Mouse (Mus musculus) embryonic facial prominence, embryonic 15.5 days (tissue): ENCODE data around the gene Prr15. TPM values are rescaled to one million over a fixed set of nuclear protein-coding genes. Genes with fewer than 3 reads are reported as not detected.
A peak's percentile ranks its signal among the peaks of the same experiment; 100 is the strongest.

ENCODE experiments used
- ATAC-seq: fragments of 200-750 bp; cut with Nextera tagmentation; 2 replicates; pipeline ENCODE4 v1.8.0; 2017; ENCODE audit warnings: low read depth, moderate TSS enrichment; ENCODE audit not compliant: insufficient number of reproducible peaks, low FRiP score, low TSS enrichment
- H3K27ac ChIP-seq: fragments of 300-500 bp; sonication (generic); replicated peaks from 2 replicates; pipeline ENCODE4 v1.5.1; 2015; ENCODE audit warnings: mild to moderate bottlenecking, inconsistent platforms
- H3K27me3 ChIP-seq: fragments of 300-500 bp; sonication (generic); 2 replicates; pipeline ENCODE4 v1.6.1; 2015; ENCODE audit warnings: inconsistent platforms
- H3K36me3 ChIP-seq: fragments of 300-500 bp; sonication (generic); 2 replicates; pipeline ENCODE4 v1.6.1; 2015; ENCODE audit warnings: mild to moderate bottlenecking, inconsistent platforms
- H3K4me1 ChIP-seq: fragments of 300-500 bp; sonication (generic); 2 replicates; pipeline ENCODE4 v1.6.1; 2015; ENCODE audit warnings: inconsistent platforms
- H3K4me2 ChIP-seq: fragments of 300-500 bp; sonication (generic); replicated peaks from 2 replicates; pipeline ENCODE4 v1.6.1; 2015; ENCODE audit warnings: mild to moderate bottlenecking, inconsistent platforms
- H3K4me3 ChIP-seq: fragments of 300-500 bp; sonication (generic); replicated peaks from 2 replicates; pipeline ENCODE4 v1.5.1; 2015; ENCODE audit warnings: mild to moderate bottlenecking, inconsistent platforms
- H3K9ac ChIP-seq: fragments of 300-500 bp; sonication (generic); 2 replicates; pipeline ENCODE4 v1.6.1; 2015; ENCODE audit warnings: inconsistent platforms
- H3K9me3 ChIP-seq: fragments of 300-500 bp; sonication (generic); replicated peaks from 2 replicates; pipeline ENCODE4 v1.6.1; 2016; ENCODE audit warnings: inconsistent platforms
- WGBS: fragments of 180-500 bp; shearing (Covaris S2); methylation state at CpG from one replicate; pipeline ENCODE4 v1.1.7; 2015; 5-methylcytosine and 5-hydroxymethylcytosine counted together
- polyA plus RNA-seq: library from polyadenylated mRNA; unstranded; fragments of >200 nt; fragmentation: Nextera tagmentation; extraction: Ambion mirVana; gene quantifications from 2 replicates; pipeline ENCODE4 v1.2.1, GENCODE M21; 2015

The Prr15 gene
- polyA plus RNA-seq, 1 experiment from 2014 or later: 4.6 TPM

DNA sequence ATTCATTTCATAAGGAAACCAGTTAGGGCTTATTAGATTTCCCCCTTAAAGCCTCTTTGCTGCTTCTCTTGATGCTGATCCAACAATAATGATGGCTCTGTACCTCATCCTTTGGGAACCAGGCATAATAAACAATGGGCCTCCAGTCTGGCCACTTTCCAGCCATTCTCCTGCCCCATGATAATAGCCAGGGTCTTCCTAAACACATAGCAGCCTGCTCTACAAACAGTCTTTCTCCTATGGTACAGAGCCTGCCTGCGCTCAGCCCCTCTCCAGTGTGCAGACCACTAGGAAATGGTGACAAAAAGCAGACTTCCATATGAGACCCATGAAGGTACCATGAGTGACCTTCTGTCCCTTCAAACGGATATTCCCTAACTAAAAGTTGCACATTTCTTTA, 26.2 kb upstream of the Prr15 start:
- ATAC-seq: no peak
- no peaks in the 10 kb centered on the region for H3K36me3 ChIP-seq
- H3K4me1 ChIP-seq: no peaks in the 10 kb centered on the region
- no peak overlapping the region for H3K27ac ChIP-seq
- no peak overlapping the region for H3K4me2 ChIP-seq
- 61% methylated on average over 2 of the region's 2 CpGs for WGBS
- H3K27me3 ChIP-seq: no peaks in the 10 kb centered on the region
- H3K9me3 ChIP-seq: no peaks in the 10 kb centered on the region
- H3K4me3 ChIP-seq: no peak overlapping the region
- no peak overlapping the region for H3K9ac ChIP-seq

DNA sequence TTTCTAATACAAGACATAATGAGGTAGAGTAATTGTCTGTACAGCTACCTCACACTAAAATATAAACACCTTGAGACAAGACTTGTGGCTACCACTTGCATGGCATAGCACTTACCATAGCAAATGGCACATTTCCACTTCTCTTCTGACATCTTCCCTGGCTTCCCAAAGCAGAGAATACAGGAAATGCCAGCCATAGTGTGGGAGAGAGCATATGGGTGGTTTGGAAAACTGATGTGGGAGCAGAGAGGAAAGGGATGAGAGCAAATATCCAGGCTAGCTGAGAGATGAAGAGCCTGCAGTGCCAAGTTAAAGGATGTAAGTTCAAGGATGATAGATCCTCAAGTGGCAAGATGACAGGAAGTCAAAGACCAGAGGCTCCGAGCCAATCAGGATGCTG, 19.9 kb upstream of the Prr15 start:
- Histone ChIP-seq H3K27me3 (no peaks in the 10 kb centered on the region), H3K27ac (no peak overlapping the region), H3K9me3 (no peaks in the 10 kb centered on the region), H3K36me3 (no peaks in the 10 kb centered on the region), H3K4me2 (no peak overlapping the region), H3K9ac (no peak overlapping the region), H3K4me1 (no peaks in the 10 kb centered on the region), H3K4me3 (no peak overlapping the region)
- 81% methylated on average over 1 of the region's 1 CpGs for WGBS
- no peak for ATAC-seq

DNA sequence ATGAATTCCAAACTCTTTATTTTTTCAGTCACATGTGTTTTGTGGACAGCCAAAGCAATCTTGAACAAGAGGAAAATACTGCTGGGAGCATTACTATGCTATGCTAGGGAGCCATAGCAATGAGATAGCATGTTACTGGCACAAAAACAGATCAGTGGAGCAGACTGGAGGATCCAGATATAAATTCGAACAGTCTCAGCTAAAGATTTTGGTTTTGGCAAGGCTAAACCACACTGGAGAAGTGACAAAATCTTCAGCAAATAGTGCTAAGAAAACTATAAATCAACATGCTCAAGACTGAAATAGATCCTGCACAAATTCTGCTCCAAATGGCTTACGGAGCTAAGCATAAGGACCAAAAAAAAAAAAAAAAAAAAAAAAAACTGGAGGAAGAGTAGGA, 12.6 kb upstream of the Prr15 start:
- no peak overlapping the region for H3K4me3 ChIP-seq
- no peaks in the 10 kb centered on the region for H3K4me1 ChIP-seq
- no peaks in the 10 kb centered on the region for H3K9me3 ChIP-seq
- H3K36me3 ChIP-seq: no peaks in the 10 kb centered on the region
- WGBS: 85% methylated on average over 2 of the region's 2 CpGs
- no peak for ATAC-seq
- no peak overlapping the region for H3K9ac ChIP-seq
- H3K27me3 ChIP-seq: 0 out of 2 replicates have a peak, but pooled peaks cover 3% of the 10 kb centered on the region
- H3K4me2 ChIP-seq: no peak overlapping the region
- no peak overlapping the region for H3K27ac ChIP-seq

DNA sequence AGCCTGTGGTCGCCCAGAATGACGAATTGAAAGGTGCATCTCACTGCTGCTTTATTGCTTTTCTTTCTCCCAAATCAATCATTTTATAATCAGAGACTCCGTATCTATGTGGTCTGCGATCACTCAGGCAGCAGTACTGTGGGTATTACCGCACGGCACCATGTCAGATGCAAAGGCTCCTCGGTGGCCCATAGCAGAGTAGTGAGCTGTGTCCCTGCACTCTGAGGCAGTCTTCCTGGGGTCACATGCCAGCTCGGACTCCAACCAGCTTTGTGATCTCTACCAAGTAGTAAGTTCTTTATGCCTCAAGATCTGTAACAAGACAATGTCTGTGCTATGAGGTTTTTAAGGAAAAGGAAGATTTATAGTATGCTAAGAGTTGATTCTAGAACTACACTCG, 7.0 kb upstream of the Prr15 start:
- Histone ChIP-seq H3K4me1 (no peaks in the 10 kb centered on the region), H3K4me2 (no peak overlapping the region), H3K4me3 (no peak overlapping the region), H3K36me3 (no peaks in the 10 kb centered on the region), H3K27ac (no peak overlapping the region), H3K9ac (no peak overlapping the region), H3K9me3 (no peaks in the 10 kb centered on the region), H3K27me3 (0 out of 2 replicates have a peak, but pooled peaks cover 6% of the 10 kb centered on the region)
- 87% methylated on average over 9 of the region's 9 CpGs for WGBS
- ATAC-seq: no peak

DNA sequence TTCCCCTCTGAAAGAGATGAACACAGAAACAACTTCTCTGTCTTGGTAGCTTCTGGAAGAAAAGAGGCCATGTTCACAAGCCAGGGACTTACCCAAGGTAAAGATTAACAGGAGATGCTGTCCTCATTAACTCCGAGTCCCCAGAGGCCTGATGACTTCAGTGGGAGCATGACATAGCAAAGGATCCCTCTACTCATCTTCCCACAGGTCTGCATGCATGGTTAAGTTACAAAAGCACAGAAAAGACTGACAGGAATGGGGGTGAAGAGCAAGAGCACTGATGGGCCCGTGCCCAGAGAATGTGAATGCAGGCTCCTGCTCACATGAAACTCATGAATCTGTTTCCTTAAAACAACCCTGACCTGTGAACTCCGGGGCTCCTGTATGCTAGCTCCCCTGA, 6.4 kb upstream of the Prr15 start:
- ATAC-seq: no peak
- Histone ChIP-seq H3K27me3 (peaks cover 11% of the 10 kb centered on the region), H3K9me3 (no peaks in the 10 kb centered on the region), H3K9ac (no peak overlapping the region), H3K36me3 (no peaks in the 10 kb centered on the region), H3K27ac (no peak overlapping the region), H3K4me1 (no peaks in the 10 kb centered on the region), H3K4me3 (no peak overlapping the region), H3K4me2 (no peak overlapping the region)
- 79% methylated on average over 3 of the region's 3 CpGs for WGBS

DNA sequence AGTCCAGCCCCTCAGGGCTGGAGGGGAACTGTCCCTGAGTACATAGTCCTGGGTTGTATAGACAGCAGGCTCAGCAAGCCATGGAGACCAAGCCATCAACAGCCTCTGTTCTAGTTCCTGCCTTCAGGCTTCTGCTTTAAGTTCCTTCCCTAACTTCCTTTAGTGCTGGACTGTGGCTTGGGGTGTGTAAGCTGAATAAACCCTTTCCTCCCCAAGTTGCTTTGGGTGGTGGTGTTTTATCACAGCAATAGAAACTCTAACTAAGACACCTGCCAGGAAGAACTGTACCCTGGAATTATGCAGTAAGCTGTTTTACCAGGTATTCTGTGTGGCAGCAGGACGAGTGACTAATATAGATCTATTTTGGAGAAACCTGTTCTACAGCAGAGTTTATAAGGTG, 5.4 kb upstream of the Prr15 start:
- no peak overlapping the region for H3K4me2 ChIP-seq
- WGBS: 62% methylated on average over 1 of the region's 1 CpGs

DNA sequence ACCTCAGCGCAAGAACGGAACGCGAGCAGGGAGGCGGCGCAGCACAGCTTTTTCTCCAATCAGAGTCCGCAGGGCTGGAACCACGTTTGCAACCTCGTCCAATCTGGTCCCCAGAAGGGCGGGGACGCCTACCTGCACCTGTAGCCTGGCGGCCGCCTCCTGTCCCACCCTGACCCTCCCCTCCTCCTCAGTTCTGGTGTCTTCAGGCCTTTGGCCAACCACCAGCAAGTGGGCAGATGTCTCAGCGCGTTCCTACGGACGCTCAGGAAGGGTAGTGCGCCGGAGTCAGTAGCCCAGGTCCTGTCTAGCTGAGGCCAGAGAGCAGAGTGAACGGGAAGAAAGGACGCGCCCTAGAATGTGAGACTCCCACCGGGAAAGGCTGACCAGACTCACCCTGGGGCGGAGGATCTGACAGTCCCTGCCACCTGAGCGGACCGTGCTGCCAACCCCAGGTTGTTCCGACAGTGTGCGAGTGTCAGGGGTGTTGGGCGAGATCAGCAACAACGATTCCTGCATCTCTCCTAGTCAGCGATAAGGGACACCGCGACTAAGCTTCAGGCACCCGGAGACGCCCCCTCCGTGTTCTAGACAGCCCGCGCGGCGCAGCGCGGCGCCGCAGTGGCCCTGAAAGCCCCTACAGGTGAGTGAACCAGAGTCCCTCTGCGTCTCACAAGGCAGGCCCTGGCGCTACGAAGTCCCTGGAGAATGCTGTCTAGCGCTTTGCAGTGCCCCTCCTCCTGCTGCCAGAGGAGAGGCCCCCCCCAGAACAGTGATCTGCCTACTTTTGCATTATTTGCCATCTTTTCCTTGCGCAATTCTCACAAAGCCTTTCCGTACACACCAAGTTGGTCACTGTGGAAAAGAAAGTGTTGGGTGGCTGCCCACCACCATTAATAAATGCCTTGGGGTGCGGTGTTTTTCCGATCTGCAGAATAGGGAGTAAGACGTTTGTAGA, 1.3 kb downstream of the Prr15 start:
- WGBS: under 1% methylated on average over 53 of the region's 53 CpGs
- peak; percentile 77 for ATAC-seq
- Histone ChIP-seq H3K4me2 (peak overlapping the region; percentile 90), H3K36me3 (no peaks in the 10 kb centered on the region), H3K9me3 (no peaks in the 10 kb centered on the region), H3K27ac (no peak overlapping the region), H3K27me3 (peaks cover 57% of the 10 kb centered on the region), H3K9ac (peak overlapping the region; percentile 21; the same call in 1 of the 2 replicates), H3K4me3 (peak overlapping the region; percentile 40), H3K4me1 (peaks cover 23% of the 10 kb centered on the region)

More for the DNA sequence above, 5.4 kb upstream of the Prr15 start:
- no peak overlapping the region for H3K27ac ChIP-seq
- H3K27me3 ChIP-seq: peaks cover 13% of the 10 kb centered on the region
- no peaks in the 10 kb centered on the region for H3K9me3 ChIP-seq
- H3K9ac ChIP-seq: no peak overlapping the region
- no peak for ATAC-seq
- no peaks in the 10 kb centered on the region for H3K36me3 ChIP-seq
- H3K4me1 ChIP-seq: no peaks in the 10 kb centered on the region
- H3K4me3 ChIP-seq: no peak overlapping the region

DNA sequence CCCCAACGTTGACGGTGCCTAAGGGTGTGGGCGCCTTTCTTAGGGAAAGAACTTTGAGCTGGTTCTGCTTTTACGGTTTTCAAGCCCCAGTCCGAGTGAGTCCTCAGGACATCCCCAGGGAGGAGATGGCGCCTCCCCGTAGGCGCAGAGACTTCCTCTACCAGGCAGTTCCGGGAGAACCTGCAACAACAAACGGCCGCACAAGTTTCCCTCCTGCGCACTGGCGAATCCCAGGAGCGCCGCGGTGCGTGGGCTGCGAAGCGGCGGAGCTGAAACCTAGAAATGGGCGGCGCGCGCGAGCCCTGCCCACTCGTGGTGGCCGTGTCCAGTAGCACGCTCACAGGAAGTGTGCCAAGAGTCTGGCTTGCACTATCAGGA, 2.0 kb downstream of the Prr15 start:
- peaks cover 28% of the 10 kb centered on the region for H3K4me1 ChIP-seq
- under 1% methylated on average over 28 of the region's 28 CpGs for WGBS
- peaks cover 54% of the 10 kb centered on the region for H3K27me3 ChIP-seq
- H3K9me3 ChIP-seq: no peaks in the 10 kb centered on the region
- ATAC-seq: no peak
- H3K27ac ChIP-seq: no peak overlapping the region
- H3K4me2 ChIP-seq: peak overlapping the region; percentile 90
- H3K36me3 ChIP-seq: no peaks in the 10 kb centered on the region
- H3K4me3 ChIP-seq: peak overlapping the region; percentile 40
- H3K9ac ChIP-seq: peak overlapping the region; percentile 21; the same call in 1 of the 2 replicates

DNA sequence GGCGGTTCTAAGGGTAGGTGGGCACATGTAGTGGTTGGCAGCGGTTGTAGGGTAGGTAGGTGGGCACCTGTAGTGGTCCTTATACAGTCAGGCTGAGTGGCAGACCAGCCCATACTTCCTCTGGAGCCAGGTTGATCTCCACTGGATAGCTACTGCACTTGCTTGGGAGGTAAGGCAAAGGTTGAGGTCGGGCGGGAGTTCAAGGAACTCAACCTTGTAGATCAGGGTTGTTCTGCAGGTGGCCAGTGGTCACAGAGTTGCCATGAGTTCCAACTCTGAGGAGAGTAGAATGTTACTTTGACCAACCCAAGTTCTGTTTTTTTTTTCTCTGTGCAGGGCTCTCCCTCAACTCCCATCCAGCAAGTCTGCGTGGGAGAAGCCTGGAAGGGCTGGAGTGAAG, 3.1 kb downstream of the Prr15 start:
- Histone ChIP-seq H3K27ac (no peak overlapping the region), H3K4me1 (peaks cover 32% of the 10 kb centered on the region), H3K9me3 (no peaks in the 10 kb centered on the region), H3K4me2 (no peak overlapping the region), H3K27me3 (peaks cover 58% of the 10 kb centered on the region), H3K36me3 (no peaks in the 10 kb centered on the region), H3K9ac (no peak overlapping the region), H3K4me3 (no peak overlapping the region)
- ATAC-seq: no peak
- 90% methylated on average over 5 of the region's 5 CpGs for WGBS

DNA sequence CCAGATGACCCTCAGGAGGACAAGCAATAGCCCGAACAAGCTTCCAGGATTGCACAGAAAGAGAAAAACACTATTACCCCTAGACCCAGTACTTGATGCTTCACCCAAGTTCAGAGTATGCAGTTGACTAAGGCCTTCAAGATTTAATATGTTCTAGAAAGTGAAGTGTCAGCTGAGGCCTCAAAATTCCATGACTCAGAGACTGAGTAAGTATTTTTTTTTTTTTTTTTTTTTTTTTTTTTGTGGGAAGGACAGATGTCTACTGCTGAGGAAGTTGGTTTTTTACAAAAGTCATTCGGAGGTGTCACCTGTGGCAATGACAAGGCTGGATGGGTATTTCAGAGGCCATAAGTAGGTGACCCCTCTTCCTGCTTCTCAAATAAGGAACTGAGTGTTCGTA, 4.0 kb downstream of the Prr15 start:
- Histone ChIP-seq H3K4me2 (no peak overlapping the region), H3K4me1 (peaks cover 32% of the 10 kb centered on the region), H3K27me3 (peaks cover 52% of the 10 kb centered on the region), H3K36me3 (no peaks in the 10 kb centered on the region), H3K4me3 (no peak overlapping the region), H3K9me3 (no peaks in the 10 kb centered on the region), H3K9ac (no peak overlapping the region), H3K27ac (no peak overlapping the region)
- WGBS: 76% methylated on average over 3 of the region's 3 CpGs
- no peak for ATAC-seq

DNA sequence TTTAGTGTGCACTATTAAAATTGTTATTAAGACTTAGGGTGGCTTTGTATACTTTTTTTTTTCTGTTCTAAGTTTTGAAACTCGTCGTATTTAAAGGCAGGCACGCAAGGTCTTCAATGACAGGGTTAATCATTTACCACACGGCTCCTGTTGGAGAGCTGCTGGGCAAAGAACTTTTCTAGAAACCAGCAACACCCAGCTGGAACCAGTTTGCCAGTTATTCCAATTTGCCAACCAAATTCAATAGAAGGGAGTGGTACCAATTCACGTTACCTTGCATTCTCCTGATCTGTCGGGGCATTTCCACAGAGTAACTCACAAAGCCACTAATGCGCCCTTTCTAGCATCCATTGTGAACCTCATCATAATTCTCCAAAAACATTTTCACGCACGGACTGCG, 4.5 kb downstream of the Prr15 start:
- Histone ChIP-seq H3K27me3 (peaks cover 52% of the 10 kb centered on the region), H3K4me2 (no peak overlapping the region), H3K9me3 (no peaks in the 10 kb centered on the region), H3K4me1 (peaks cover 32% of the 10 kb centered on the region), H3K36me3 (no peaks in the 10 kb centered on the region), H3K27ac (no peak overlapping the region), H3K9ac (no peak overlapping the region), H3K4me3 (no peak overlapping the region)
- no peak for ATAC-seq
- WGBS: 75% methylated on average over 10 of the region's 10 CpGs

DNA sequence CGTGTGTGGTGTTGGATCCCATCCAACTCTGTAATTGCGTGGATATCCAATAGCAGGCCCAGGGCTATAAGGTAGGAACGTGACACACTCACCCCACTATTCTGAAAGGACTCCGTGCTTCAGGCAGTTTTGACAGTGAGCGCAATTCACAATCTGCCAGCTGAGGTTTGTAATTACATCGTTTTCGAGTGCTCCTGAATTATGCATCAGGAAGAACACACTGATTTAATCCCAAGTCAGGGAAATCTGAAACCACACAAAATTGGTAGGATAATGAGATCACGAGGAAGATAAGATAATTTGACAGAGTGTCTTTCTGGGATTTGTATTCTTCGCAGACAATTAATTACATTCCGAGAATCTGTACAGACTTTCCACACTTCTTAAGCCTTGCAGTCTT, 6.1 kb downstream of the Prr15 start:
- H3K4me3 ChIP-seq: no peak overlapping the region
- H3K9me3 ChIP-seq: no peaks in the 10 kb centered on the region
- no peak overlapping the region for H3K9ac ChIP-seq
- H3K27me3 ChIP-seq: peaks cover 47% of the 10 kb centered on the region
- H3K4me1 ChIP-seq: peaks cover 22% of the 10 kb centered on the region
- H3K36me3 ChIP-seq: no peaks in the 10 kb centered on the region
- ATAC-seq: no peak
- no peak overlapping the region for H3K27ac ChIP-seq
- WGBS: 14% methylated on average over 10 of the region's 10 CpGs
- no peak overlapping the region for H3K4me2 ChIP-seq
